Mouse (Mus musculus): ENCODE data around the gene Rps6kb1. TPM values are rescaled to one million over a fixed set of nuclear protein-coding genes. Genes with fewer than 3 reads are reported as not detected.
"Not testable (repeated sequence)": the region's sequence is repeated elsewhere in the genome, so short reads cannot be mapped to it uniquely, and the experiment has no call there.

The Rps6kb1 gene
- polyA plus RNA-seq, 1 experiment from 2014 or later: 50.7 TPM

- peak; percentile 98 for DNase-seq (ENCODE audit: low spot score)
- Histone ChIP-seq H3K36me3 (ENCODE audit: control insufficient read depth, insufficient read depth, low read length) (peaks cover 7% of the 10 kb centered on the region; the same call in 1 of the 2 replicates), H3K27me3 (replicated peaks; ENCODE audit: control insufficient read depth, insufficient read depth, low read length) (no peaks in the 10 kb centered on the region), H3K4me1 (replicated peaks; ENCODE audit: control insufficient read depth, insufficient read depth, low read length) (peaks cover 10% of the 10 kb centered on the region), H3K9ac (ENCODE audit: low read length) (peak within 1 kb of the TSS; percentile 78), H3K4me2 (ENCODE audit: low read length) (peak within 1 kb of the TSS; percentile 77), H3K9me3 (ENCODE audit: control insufficient read depth, low read length) (no peaks in the 10 kb centered on the region), H3K27ac (ENCODE audit: low read depth) (peak within 1 kb of the TSS; percentile 84), H3K4me3 (ENCODE audit: low read depth, low read length) (peak within 1 kb of the TSS; percentile 86)
- under 1% methylated on average over 68 of the region's 68 CpGs for WGBS
- ATAC-seq (replicated peaks; ENCODE audit: low FRiP score, low TSS enrichment, low read depth): peak; percentile 96
Observed at GRCm38 (mm10) chr11:86484101-86484868, 60.3 kb downstream of the Rps6kb1 start, which contains the start of gene Rnft1. Rnft1 (plus strand) TSS chr11:86484657.

- Histone ChIP-seq H3K4me2 (ENCODE audit: low read length) (peak overlapping the region; percentile 51), H3K27ac (ENCODE audit: low read depth) (no peak overlapping the region), H3K36me3 (ENCODE audit: control insufficient read depth, insufficient read depth, low read length) (no peaks in the 10 kb centered on the region), H3K4me1 (replicated peaks; ENCODE audit: control insufficient read depth, insufficient read depth, low read length) (peaks cover 13% of the 10 kb centered on the region), H3K9ac (ENCODE audit: low read length) (no peak overlapping the region), H3K9me3 (ENCODE audit: control insufficient read depth, low read length) (no peaks in the 10 kb centered on the region), H3K4me3 (ENCODE audit: low read depth, low read length) (peak overlapping the region; percentile 24; the same call in 1 of the 2 replicates), H3K27me3 (replicated peaks; ENCODE audit: control insufficient read depth, insufficient read depth, low read length) (no peaks in the 10 kb centered on the region)
- DNase-seq (ENCODE audit: low spot score) (no peak), ATAC-seq (replicated peaks; ENCODE audit: low FRiP score, low TSS enrichment, low read depth) (0 out of 2 replicates have a peak, but pooled peaks have one; percentile 47)
- WGBS: 29% methylated on average over 3 of the region's 3 CpGs
Observed at GRCm38 (mm10) chr11:86473576-86473975, 71.0 kb downstream of the Rps6kb1 start.

- 8% methylated on average over 7 of the region's 7 CpGs for WGBS
- peak overlapping the region; percentile 51 for H3K4me2 ChIP-seq (ENCODE audit: low read length)
- H3K4me1 ChIP-seq (replicated peaks; ENCODE audit: control insufficient read depth, insufficient read depth, low read length): peaks cover 13% of the 10 kb centered on the region
- no peak for ATAC-seq (replicated peaks; ENCODE audit: low FRiP score, low TSS enrichment, low read depth)
- no peak for DNase-seq (ENCODE audit: low spot score)
- peak overlapping the region; percentile 36 for H3K9ac ChIP-seq (ENCODE audit: low read length)
- no peaks in the 10 kb centered on the region for H3K27me3 ChIP-seq (replicated peaks; ENCODE audit: control insufficient read depth, insufficient read depth, low read length)
- no peaks in the 10 kb centered on the region for H3K9me3 ChIP-seq (ENCODE audit: control insufficient read depth, low read length)
- H3K27ac ChIP-seq (ENCODE audit: low read depth): peak overlapping the region; percentile 60; the same call in 1 of the 2 replicates
- H3K4me3 ChIP-seq (ENCODE audit: low read depth, low read length): peak overlapping the region; percentile 24
- no peaks in the 10 kb centered on the region for H3K36me3 ChIP-seq (ENCODE audit: control insufficient read depth, insufficient read depth, low read length)
Observed at GRCm38 (mm10) chr11:86472771-86473171, 71.8 kb downstream of the Rps6kb1 start.

GRCm38 (mm10) chr11:86471785-86472184 is 72.8 kb downstream of the Rps6kb1 start:
- WGBS: 76% methylated on average over 6 of the region's 6 CpGs
- no peaks in the 10 kb centered on the region for H3K9me3 ChIP-seq (ENCODE audit: control insufficient read depth, low read length)
- H3K27me3 ChIP-seq (replicated peaks; ENCODE audit: control insufficient read depth, insufficient read depth, low read length): no peaks in the 10 kb centered on the region
- H3K9ac ChIP-seq (ENCODE audit: low read length): no peak overlapping the region
- DNase-seq (ENCODE audit: low spot score) (no peak), ATAC-seq (replicated peaks; ENCODE audit: low FRiP score, low TSS enrichment, low read depth) (no peak)
- no peaks in the 10 kb centered on the region for H3K36me3 ChIP-seq (ENCODE audit: control insufficient read depth, insufficient read depth, low read length)
- H3K4me2 ChIP-seq (ENCODE audit: low read length): no peak overlapping the region
- peaks cover 13% of the 10 kb centered on the region for H3K4me1 ChIP-seq (replicated peaks; ENCODE audit: control insufficient read depth, insufficient read depth, low read length)
- no peak overlapping the region for H3K4me3 ChIP-seq (ENCODE audit: low read depth, low read length)
- H3K27ac ChIP-seq (ENCODE audit: low read depth): no peak overlapping the region

- Histone ChIP-seq H3K9ac (ENCODE audit: low read length) (no peak overlapping the region), H3K27me3 (replicated peaks; ENCODE audit: control insufficient read depth, insufficient read depth, low read length) (no peaks in the 10 kb centered on the region), H3K4me2 (ENCODE audit: low read length) (no peak overlapping the region), H3K4me1 (replicated peaks; ENCODE audit: control insufficient read depth, insufficient read depth, low read length) (peaks cover 13% of the 10 kb centered on the region), H3K4me3 (ENCODE audit: low read depth, low read length) (no peak overlapping the region), H3K27ac (ENCODE audit: low read depth) (no peak overlapping the region), H3K36me3 (ENCODE audit: control insufficient read depth, insufficient read depth, low read length) (no peaks in the 10 kb centered on the region), H3K9me3 (ENCODE audit: control insufficient read depth, low read length) (no peaks in the 10 kb centered on the region)
- ATAC-seq (replicated peaks; ENCODE audit: low FRiP score, low TSS enrichment, low read depth) (no peak), DNase-seq (ENCODE audit: low spot score) (no peak)
- WGBS: 68% methylated on average over 4 of the region's 4 CpGs
Observed at GRCm38 (mm10) chr11:86468971-86469370, 75.6 kb downstream of the Rps6kb1 start.

GRCm38 (mm10) chr11:86468345-86468744 is 76.3 kb downstream of the Rps6kb1 start:
- no peaks in the 10 kb centered on the region for H3K9me3 ChIP-seq (ENCODE audit: control insufficient read depth, low read length)
- no peaks in the 10 kb centered on the region for H3K27me3 ChIP-seq (replicated peaks; ENCODE audit: control insufficient read depth, insufficient read depth, low read length)
- H3K4me1 ChIP-seq (replicated peaks; ENCODE audit: control insufficient read depth, insufficient read depth, low read length): peaks cover 10% of the 10 kb centered on the region
- H3K36me3 ChIP-seq (ENCODE audit: control insufficient read depth, insufficient read depth, low read length): no peaks in the 10 kb centered on the region
- H3K9ac ChIP-seq (ENCODE audit: low read length): no peak overlapping the region
- WGBS: 82% methylated on average over 8 of the region's 8 CpGs
- no peak overlapping the region for H3K4me3 ChIP-seq (ENCODE audit: low read depth, low read length)
- H3K4me2 ChIP-seq (ENCODE audit: low read length): no peak overlapping the region
- DNase-seq (ENCODE audit: low spot score) (no peak), ATAC-seq (replicated peaks; ENCODE audit: low FRiP score, low TSS enrichment, low read depth) (no peak)
- H3K27ac ChIP-seq (ENCODE audit: low read depth): no peak overlapping the region

GRCm38 (mm10) chr11:86464275-86464674 is 80.3 kb downstream of the Rps6kb1 start:
- H3K4me3 ChIP-seq (ENCODE audit: low read depth, low read length); ATAC-seq (replicated peaks; ENCODE audit: low FRiP score, low TSS enrichment, low read depth); H3K27me3 ChIP-seq (replicated peaks; ENCODE audit: control insufficient read depth, insufficient read depth, low read length); H3K9me3 ChIP-seq (ENCODE audit: control insufficient read depth, low read length); H3K27ac ChIP-seq (ENCODE audit: low read depth); H3K4me2 ChIP-seq (ENCODE audit: low read length); H3K36me3 ChIP-seq (ENCODE audit: control insufficient read depth, insufficient read depth, low read length); H3K4me1 ChIP-seq (replicated peaks; ENCODE audit: control insufficient read depth, insufficient read depth, low read length); H3K9ac ChIP-seq (ENCODE audit: low read length): not testable (repeated sequence)
- WGBS: 14% methylated on average over 8 of the region's 8 CpGs
- DNase-seq (ENCODE audit: low spot score): peak; percentile 85

- no peak overlapping the region for H3K9ac ChIP-seq (ENCODE audit: low read length)
- no peaks in the 10 kb centered on the region for H3K4me1 ChIP-seq (replicated peaks; ENCODE audit: control insufficient read depth, insufficient read depth, low read length)
- no peak for DNase-seq (ENCODE audit: low spot score)
- H3K9me3 ChIP-seq (ENCODE audit: control insufficient read depth, low read length): no peaks in the 10 kb centered on the region
- H3K27ac ChIP-seq (ENCODE audit: low read depth): no peak overlapping the region
- no peaks in the 10 kb centered on the region for H3K36me3 ChIP-seq (ENCODE audit: control insufficient read depth, insufficient read depth, low read length)
- H3K4me3 ChIP-seq (ENCODE audit: low read depth, low read length): no peak overlapping the region
- H3K27me3 ChIP-seq (replicated peaks; ENCODE audit: control insufficient read depth, insufficient read depth, low read length): no peaks in the 10 kb centered on the region
- ATAC-seq (replicated peaks; ENCODE audit: low FRiP score, low TSS enrichment, low read depth): no peak
- no peak overlapping the region for H3K4me2 ChIP-seq (ENCODE audit: low read length)
Observed at GRCm38 (mm10) chr11:86462579-86462978, 82.0 kb downstream of the Rps6kb1 start.

GRCm38 (mm10) chr11:86458866-86459265 is 85.7 kb downstream of the Rps6kb1 start:
- 72% methylated on average over 6 of the region's 6 CpGs for WGBS

More at GRCm38 (mm10) chr11:86458866-86459265, 85.7 kb downstream of the Rps6kb1 start:
- Histone ChIP-seq H3K27me3 (replicated peaks; ENCODE audit: control insufficient read depth, insufficient read depth, low read length) (no peaks in the 10 kb centered on the region), H3K9me3 (ENCODE audit: control insufficient read depth, low read length) (no peaks in the 10 kb centered on the region), H3K27ac (ENCODE audit: low read depth) (no peak overlapping the region), H3K4me2 (ENCODE audit: low read length) (no peak overlapping the region), H3K9ac (ENCODE audit: low read length) (no peak overlapping the region), H3K4me3 (ENCODE audit: low read depth, low read length) (no peak overlapping the region), H3K36me3 (ENCODE audit: control insufficient read depth, insufficient read depth, low read length) (no peaks in the 10 kb centered on the region), H3K4me1 (replicated peaks; ENCODE audit: control insufficient read depth, insufficient read depth, low read length) (no peaks in the 10 kb centered on the region)
- DNase-seq (ENCODE audit: low spot score): no peak
- ATAC-seq (replicated peaks; ENCODE audit: low FRiP score, low TSS enrichment, low read depth): no peak
